Mouse (Mus musculus): ENCODE measurements around the gene Ppara. TPM values are rescaled to one million over a fixed set of nuclear protein-coding genes. Genes with fewer than 3 reads are reported as not detected.
A peak's percentile ranks its signal among the peaks of the same experiment; 100 is the strongest.

Gene Ppara
- 5.9 and 6.6 TPM in 2 replicates for polyA plus RNA-seq (2015; fragmentation: Nextera tagmentation; extraction: Ambion mirVana)

- peak within 1 kb of the TSS; percentile 80 for H3K4me3 ChIP-seq
- no peaks in the 10 kb centered on the region for H3K36me3 ChIP-seq
- peak within 1 kb of the TSS; percentile 92 for H3K4me2 ChIP-seq
- H3K4me1 ChIP-seq, result peaks cover 14% of the 10 kb centered on the region
- ATAC-seq (ENCODE audit: extremely low read depth, insufficient number of reproducible peaks, low FRiP score, low TSS enrichment), result 0 out of 2 replicates have a peak, but pooled peaks have one; percentile 20
- peaks cover 77% of the 10 kb centered on the region for H3K27me3 ChIP-seq (replicated peaks)
- WGBS, result 2% methylated on average over 28 of the region's 28 CpGs
- H3K27ac ChIP-seq (replicated peaks), result peak within 1 kb of the TSS; percentile 75
- H3K9ac ChIP-seq, result peak within 1 kb of the TSS; percentile 85
- no peaks in the 10 kb centered on the region for H3K9me3 ChIP-seq
Measured at GRCm38 (mm10) chr15:85734571-85735033, at the start of gene Ppara. Gene Ppara, plus strand, starts transcription at chr15:85734983.

DNA sequence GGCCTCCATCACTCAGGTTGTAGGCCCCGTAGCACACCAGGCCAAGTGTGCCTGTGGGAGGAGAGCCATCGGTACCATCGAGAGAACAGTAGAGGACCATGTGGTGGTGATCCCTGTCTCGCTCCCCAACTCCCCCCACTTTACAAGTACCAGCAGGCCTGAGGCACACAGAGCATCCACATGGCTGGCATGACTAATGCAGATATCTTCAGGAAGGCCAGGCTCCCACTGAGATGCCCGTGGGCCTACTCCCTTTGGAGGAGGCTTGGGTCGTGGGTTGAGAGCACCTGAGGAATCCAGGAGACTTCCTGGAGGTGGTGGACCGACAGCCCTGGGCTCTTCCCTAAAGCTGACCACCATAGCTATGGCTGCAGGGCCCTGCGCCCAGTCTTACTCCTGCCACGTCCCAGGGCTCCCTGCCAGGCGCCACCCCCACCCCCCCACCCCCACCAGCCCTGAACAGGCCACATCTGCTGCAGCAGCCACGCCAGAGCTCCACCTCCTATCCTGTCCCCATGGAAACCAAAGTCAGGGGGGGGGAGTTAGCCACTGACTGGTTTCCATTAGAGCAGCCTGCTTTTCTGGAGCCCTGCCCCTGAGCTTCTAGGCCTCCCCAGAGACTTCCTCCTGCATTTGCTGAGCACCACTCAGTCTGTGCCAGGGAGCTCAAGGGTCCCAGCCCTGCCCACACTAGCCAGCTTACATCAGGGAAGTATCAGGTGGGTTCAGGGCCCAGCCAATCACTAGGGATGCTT, 48.0 kb upstream of the Ppara start:
- H3K4me2 ChIP-seq, result no peak overlapping the region

DNA sequence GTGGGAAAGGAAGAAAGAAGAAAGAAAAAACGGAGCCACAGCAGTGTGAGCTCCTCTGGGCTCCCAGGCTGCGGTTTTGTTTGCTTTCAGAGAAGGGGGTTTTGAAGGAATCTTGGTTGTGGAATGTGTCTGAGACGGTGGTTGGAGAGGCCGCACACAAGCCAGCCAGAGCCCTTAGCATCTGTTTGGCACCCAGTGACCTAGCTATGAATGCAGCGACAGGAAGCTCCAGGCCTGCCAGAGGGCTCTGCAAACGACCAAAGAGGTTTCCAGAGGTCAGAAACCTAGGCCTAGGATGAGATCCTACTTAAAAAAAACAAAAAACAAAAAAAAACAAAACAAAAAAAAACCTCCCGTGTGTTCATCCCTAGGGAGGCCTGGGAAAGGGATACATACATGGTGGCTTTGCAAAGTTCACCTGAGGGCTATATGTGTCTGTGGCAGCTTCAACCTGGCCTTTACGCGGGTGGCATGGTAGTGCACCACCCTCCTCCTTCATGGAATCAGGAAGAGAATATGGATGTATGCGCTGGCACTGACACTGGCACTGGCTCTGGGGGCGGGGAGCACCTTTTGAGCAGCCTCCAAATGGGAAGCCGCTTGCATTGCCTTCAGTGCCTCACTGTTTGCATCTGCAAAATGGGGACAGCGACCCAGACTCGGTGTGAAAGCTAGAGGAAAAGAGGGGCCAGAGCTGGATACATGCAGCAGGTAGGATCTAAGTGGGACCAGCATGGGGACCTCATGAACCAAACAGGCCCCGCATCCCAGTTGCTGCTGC, 47.0 kb upstream of the Ppara start:
- peaks cover 28% of the 10 kb centered on the region for H3K4me1 ChIP-seq
- H3K9ac ChIP-seq, result peak overlapping the region; percentile 11; the same call in 1 of the 2 replicates
- 70% methylated on average over 15 of the region's 15 CpGs for WGBS

More for the DNA sequence above, 48.0 kb upstream of the Ppara start:
- Histone ChIP-seq H3K9ac (no peak overlapping the region; the same call in 1 of the 2 replicates), H3K4me3 (no peak overlapping the region), H3K27me3 (replicated peaks) (0 out of 2 replicates have a peak, but pooled peaks cover 2% of the 10 kb centered on the region), H3K4me1 (peaks cover 29% of the 10 kb centered on the region), H3K27ac (replicated peaks) (peak overlapping the region; percentile 72), H3K9me3 (no peaks in the 10 kb centered on the region), H3K36me3 (peaks cover 45% of the 10 kb centered on the region)
- ATAC-seq (ENCODE audit: extremely low read depth, insufficient number of reproducible peaks, low FRiP score, low TSS enrichment), result peak; percentile 48; the same call in 1 of the 2 replicates
- WGBS, result 59% methylated on average over 11 of the region's 11 CpGs

GRCm38 (mm10) chr15:85688734-85689133, 46.0 kb upstream of the Ppara start:
- Histone ChIP-seq H3K4me2 (no peak overlapping the region), H3K4me1 (peaks cover 26% of the 10 kb centered on the region), H3K9me3 (no peaks in the 10 kb centered on the region), H3K4me3 (no peak overlapping the region), H3K9ac (0 out of 2 replicates have a peak overlapping the region, but pooled peaks have one; percentile 14), H3K36me3 (peaks cover 54% of the 10 kb centered on the region), H3K27me3 (replicated peaks) (0 out of 2 replicates have a peak, but pooled peaks cover 2% of the 10 kb centered on the region), H3K27ac (replicated peaks) (no peak overlapping the region)
- no peak for ATAC-seq (ENCODE audit: extremely low read depth, insufficient number of reproducible peaks, low FRiP score, low TSS enrichment)
- 68% methylated on average over 6 of the region's 6 CpGs for WGBS

More for the DNA sequence above, 47.0 kb upstream of the Ppara start:
- ATAC-seq (ENCODE audit: extremely low read depth, insufficient number of reproducible peaks, low FRiP score, low TSS enrichment), result no peak
- Histone ChIP-seq H3K9me3 (no peaks in the 10 kb centered on the region), H3K4me3 (no peak overlapping the region), H3K27me3 (replicated peaks) (0 out of 2 replicates have a peak, but pooled peaks cover 2% of the 10 kb centered on the region), H3K4me2 (no peak overlapping the region), H3K27ac (replicated peaks) (peak overlapping the region; percentile 72), H3K36me3 (peaks cover 53% of the 10 kb centered on the region)

GRCm38 (mm10) chr15:85689523-85689922, 45.3 kb upstream of the Ppara start:
- WGBS, result 86% methylated on average over 6 of the region's 6 CpGs
- H3K4me3 ChIP-seq, result no peak overlapping the region
- ATAC-seq (ENCODE audit: extremely low read depth, insufficient number of reproducible peaks, low FRiP score, low TSS enrichment), result no peak
- H3K36me3 ChIP-seq, result peaks cover 54% of the 10 kb centered on the region
- no peak overlapping the region for H3K27ac ChIP-seq (replicated peaks)
- H3K9me3 ChIP-seq, result no peaks in the 10 kb centered on the region
- H3K4me1 ChIP-seq, result peaks cover 26% of the 10 kb centered on the region
- no peak overlapping the region for H3K4me2 ChIP-seq
- H3K9ac ChIP-seq, result no peak overlapping the region
- H3K27me3 ChIP-seq (replicated peaks), result 0 out of 2 replicates have a peak, but pooled peaks cover 2% of the 10 kb centered on the region

DNA sequence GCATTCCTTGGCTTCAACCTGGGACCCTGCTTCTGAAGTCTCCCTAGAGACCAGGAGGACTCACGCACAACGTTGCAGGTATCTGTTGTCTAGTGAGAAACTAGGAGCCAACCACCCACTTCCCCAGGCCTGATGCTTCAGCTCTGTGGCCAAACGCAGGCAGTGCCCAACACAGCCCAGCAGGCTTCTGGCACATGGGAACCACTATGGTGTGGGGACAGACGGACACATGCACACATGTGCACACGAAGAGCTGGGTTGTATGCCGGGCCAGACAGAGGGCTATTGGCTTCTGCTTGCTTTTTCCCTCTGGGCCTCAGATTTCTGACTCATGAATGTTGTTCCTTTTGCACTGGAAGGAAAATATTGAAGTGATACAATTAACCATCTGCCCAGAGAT, 44.7 kb upstream of the Ppara start:
- H3K4me2 ChIP-seq, result no peak overlapping the region
- H3K4me3 ChIP-seq, result no peak overlapping the region
- H3K9ac ChIP-seq, result no peak overlapping the region
- ATAC-seq (ENCODE audit: extremely low read depth, insufficient number of reproducible peaks, low FRiP score, low TSS enrichment), result no peak
- H3K36me3 ChIP-seq, result peaks cover 56% of the 10 kb centered on the region
- no peaks in the 10 kb centered on the region for H3K9me3 ChIP-seq
- H3K27me3 ChIP-seq (replicated peaks), result peaks cover 2% of the 10 kb centered on the region; the same call in 1 of the 2 replicates
- H3K4me1 ChIP-seq, result peaks cover 26% of the 10 kb centered on the region
- H3K27ac ChIP-seq (replicated peaks), result no peak overlapping the region
- WGBS, result 79% methylated on average over 6 of the region's 6 CpGs

DNA sequence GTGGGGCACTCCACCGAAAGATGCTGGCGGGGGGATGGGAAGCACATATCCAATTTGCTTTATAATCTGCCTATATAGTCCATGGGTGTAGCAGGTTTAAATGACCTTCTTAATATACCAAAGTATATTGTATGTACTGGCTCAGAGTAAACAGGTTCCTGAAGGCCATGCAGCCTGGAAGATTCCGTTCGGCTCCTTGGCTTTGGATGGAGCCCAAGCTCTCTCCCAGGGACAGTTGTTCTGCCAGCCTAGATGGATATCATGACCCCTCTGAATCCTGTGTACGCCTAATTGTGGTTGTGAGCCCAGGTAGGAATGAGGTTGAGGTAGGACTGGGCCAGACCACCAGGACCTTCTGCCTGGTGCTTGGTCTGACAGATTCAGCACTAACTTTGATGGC, 43.9 kb upstream of the Ppara start:
- H3K27me3 ChIP-seq (replicated peaks), result peaks cover 2% of the 10 kb centered on the region; the same call in 1 of the 2 replicates
- H3K36me3 ChIP-seq, result peaks cover 58% of the 10 kb centered on the region
- WGBS, result 81% methylated on average over 5 of the region's 5 CpGs
- no peak overlapping the region for H3K9ac ChIP-seq
- no peak overlapping the region for H3K4me2 ChIP-seq
- H3K27ac ChIP-seq (replicated peaks), result no peak overlapping the region
- no peak for ATAC-seq (ENCODE audit: extremely low read depth, insufficient number of reproducible peaks, low FRiP score, low TSS enrichment)
- H3K4me3 ChIP-seq, result no peak overlapping the region
- H3K9me3 ChIP-seq, result no peaks in the 10 kb centered on the region
- H3K4me1 ChIP-seq, result peaks cover 26% of the 10 kb centered on the region

DNA sequence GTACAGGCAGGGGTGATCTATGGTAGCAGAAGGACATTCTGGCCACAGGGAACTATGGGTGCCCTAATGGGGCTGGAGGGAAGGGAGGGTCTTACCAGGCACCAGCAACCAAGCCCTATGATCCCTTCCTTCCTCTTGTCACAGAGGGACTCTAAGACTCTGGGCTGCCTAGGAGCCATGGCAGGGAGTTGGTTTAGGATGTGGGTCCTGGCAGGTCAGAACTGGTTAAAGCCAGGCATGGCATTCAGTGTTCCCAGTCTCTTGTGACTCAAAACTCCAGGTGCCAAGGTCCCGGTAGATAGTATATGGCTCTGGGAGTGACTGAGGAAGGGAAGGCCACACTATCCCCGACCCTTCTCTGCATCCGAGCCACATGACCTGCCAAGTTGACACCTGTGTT, 41.7 kb upstream of the Ppara start:
- H3K4me2 ChIP-seq, result no peak overlapping the region
- ATAC-seq (ENCODE audit: extremely low read depth, insufficient number of reproducible peaks, low FRiP score, low TSS enrichment), result no peak
- H3K27ac ChIP-seq (replicated peaks), result no peak overlapping the region
- peaks cover 2% of the 10 kb centered on the region; the same call in 1 of the 2 replicates for H3K27me3 ChIP-seq (replicated peaks)
- WGBS, result 80% methylated on average over 3 of the region's 3 CpGs
- no peak overlapping the region for H3K4me3 ChIP-seq
- peaks cover 6% of the 10 kb centered on the region; the same call in 1 of the 2 replicates for H3K4me1 ChIP-seq
- no peak overlapping the region for H3K9ac ChIP-seq
- no peaks in the 10 kb centered on the region for H3K9me3 ChIP-seq
- H3K36me3 ChIP-seq, result peaks cover 79% of the 10 kb centered on the region

- no peak overlapping the region for H3K27ac ChIP-seq (replicated peaks)
- ATAC-seq (ENCODE audit: extremely low read depth, insufficient number of reproducible peaks, low FRiP score, low TSS enrichment), result no peak
- H3K4me3 ChIP-seq, result no peak overlapping the region
- no peaks in the 10 kb centered on the region for H3K4me1 ChIP-seq
- 59% methylated on average over 2 of the region's 2 CpGs for WGBS
- H3K9me3 ChIP-seq, result no peaks in the 10 kb centered on the region
- no peak overlapping the region for H3K9ac ChIP-seq
- peaks cover 2% of the 10 kb centered on the region; the same call in 1 of the 2 replicates for H3K27me3 ChIP-seq (replicated peaks)
- H3K36me3 ChIP-seq, result peaks cover 84% of the 10 kb centered on the region
- H3K4me2 ChIP-seq, result no peak overlapping the region
Measured at GRCm38 (mm10) chr15:85693819-85694218, 41.0 kb upstream of the Ppara start.

DNA sequence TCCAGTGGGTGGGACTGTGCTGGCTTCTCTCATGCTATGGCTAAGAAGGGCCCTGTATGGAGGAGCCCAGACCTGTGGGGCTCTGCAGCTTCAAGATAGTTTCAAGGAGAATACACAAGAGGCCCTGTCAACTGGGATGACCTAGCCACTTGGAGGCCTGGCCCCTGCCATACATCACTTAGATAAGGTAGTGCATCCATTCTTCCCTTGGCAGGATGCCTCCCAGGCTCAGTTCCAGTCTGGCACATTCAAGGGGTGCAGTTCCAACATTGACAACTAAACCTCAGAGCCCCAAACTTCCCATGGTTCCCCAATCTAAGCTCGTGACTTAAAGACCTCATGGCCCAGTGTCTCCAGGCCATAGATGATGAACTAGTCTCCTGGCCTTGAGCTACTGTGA, 40.4 kb upstream of the Ppara start:
- ATAC-seq (ENCODE audit: extremely low read depth, insufficient number of reproducible peaks, low FRiP score, low TSS enrichment), result no peak
- H3K27me3 ChIP-seq (replicated peaks), result peaks cover 2% of the 10 kb centered on the region; the same call in 1 of the 2 replicates
- H3K4me1 ChIP-seq, result no peaks in the 10 kb centered on the region
- no peak overlapping the region for H3K9ac ChIP-seq
- H3K4me2 ChIP-seq, result no peak overlapping the region
- peaks cover 87% of the 10 kb centered on the region for H3K36me3 ChIP-seq
- no peak overlapping the region for H3K27ac ChIP-seq (replicated peaks)
- no peak overlapping the region for H3K4me3 ChIP-seq
- WGBS, result 91% methylated on average over 1 of the region's 1 CpGs
- no peaks in the 10 kb centered on the region for H3K9me3 ChIP-seq

DNA sequence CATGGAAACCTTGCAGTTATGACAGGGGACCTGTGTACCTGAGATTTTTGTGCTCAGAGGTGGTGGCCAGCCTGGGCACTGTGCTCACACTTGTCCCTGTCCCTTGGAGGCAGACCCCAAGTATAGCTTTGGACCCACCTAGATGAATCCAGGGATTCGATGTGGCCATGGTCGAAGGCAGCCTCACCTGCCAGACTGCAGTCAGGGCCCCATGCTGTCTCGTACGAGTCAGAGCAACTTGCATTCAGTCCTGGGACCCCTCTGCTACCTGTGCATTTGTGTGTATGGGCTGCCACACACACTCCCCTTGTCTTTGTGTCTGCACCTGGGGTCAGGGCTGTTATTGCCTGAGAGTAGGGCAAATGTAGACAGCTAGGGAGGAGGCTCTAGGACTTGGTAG, 39.5 kb upstream of the Ppara start:
- H3K4me1 ChIP-seq, result no peaks in the 10 kb centered on the region
- no peak overlapping the region for H3K27ac ChIP-seq (replicated peaks)
- H3K9me3 ChIP-seq, result no peaks in the 10 kb centered on the region
- no peak overlapping the region for H3K4me2 ChIP-seq
- no peak overlapping the region for H3K4me3 ChIP-seq
- 88% methylated on average over 4 of the region's 4 CpGs for WGBS
- H3K9ac ChIP-seq, result no peak overlapping the region
- peaks cover 2% of the 10 kb centered on the region; the same call in 1 of the 2 replicates for H3K27me3 ChIP-seq (replicated peaks)
- no peak for ATAC-seq (ENCODE audit: extremely low read depth, insufficient number of reproducible peaks, low FRiP score, low TSS enrichment)
- peaks cover 87% of the 10 kb centered on the region for H3K36me3 ChIP-seq

Data from heart, embryonic 13.5 days (tissue).